Mouse (Mus musculus): ENCODE data around the gene Tmem110. TPM values are rescaled to one million over a fixed set of nuclear protein-coding genes. Genes with fewer than 3 reads are reported as not detected.
A peak's percentile ranks its signal among the peaks of the same experiment; 100 is the strongest.

Tmem110 gene
- 18.5 and 19.6 TPM in 2 replicates for polyA plus RNA-seq (2015; fragmentation: Nextera tagmentation; extraction: Ambion mirVana)

DNA sequence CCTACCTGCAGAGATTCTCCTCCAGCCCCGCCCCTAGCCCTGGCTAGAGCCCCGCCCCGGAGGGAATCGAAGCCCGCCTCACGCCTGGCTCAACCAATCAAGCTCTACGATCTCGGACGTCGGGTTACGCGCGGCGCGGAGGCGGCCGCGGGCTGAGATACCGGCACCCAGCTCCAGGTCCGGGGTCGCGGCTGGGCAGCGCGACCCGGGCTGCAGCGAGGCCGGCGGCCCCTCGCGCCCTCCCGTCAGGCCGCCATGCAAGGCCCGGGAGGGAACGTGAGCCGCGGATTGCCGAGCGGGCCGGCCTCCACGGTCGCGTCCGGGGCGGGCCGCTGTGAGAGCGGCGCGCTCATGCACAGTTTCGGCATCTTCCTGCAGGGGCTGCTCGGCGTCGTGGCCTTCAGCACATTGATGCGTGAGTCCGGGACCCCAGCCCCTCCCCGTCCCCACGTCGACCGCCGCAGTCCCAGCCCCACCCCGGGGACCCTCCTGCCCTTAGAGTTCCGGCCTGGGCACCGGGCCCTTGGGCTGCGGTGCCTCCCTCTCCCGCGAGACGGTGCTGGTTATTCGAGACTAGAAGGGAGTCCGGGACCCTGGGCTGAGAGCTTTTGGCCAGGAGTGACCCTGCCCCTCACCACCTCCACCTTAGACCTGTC, at the start of gene Tmem110:
Tmem110 (plus strand) TSS at position 115 of the 656 bp plus-strand sequence.
- no peaks in the 10 kb centered on the region for H3K9me3 ChIP-seq
- H3K4me3 ChIP-seq = peak within 1 kb of the TSS; percentile 59
- peak; percentile 98 for ATAC-seq (ENCODE audit: low read depth)
- peak within 1 kb of the TSS; percentile 78 for H3K9ac ChIP-seq
- WGBS = under 1% methylated on average over 66 of the region's 68 CpGs
- peaks cover 28% of the 10 kb centered on the region for H3K4me1 ChIP-seq (replicated peaks)
- no peaks in the 10 kb centered on the region for H3K27me3 ChIP-seq
- H3K4me2 ChIP-seq = peak within 1 kb of the TSS; percentile 79
- peak within 1 kb of the TSS; percentile 59 for H3K27ac ChIP-seq (replicated peaks)
- H3K36me3 ChIP-seq = peaks cover 4% of the 10 kb centered on the region; the same call in 1 of the 2 replicates

DNA sequence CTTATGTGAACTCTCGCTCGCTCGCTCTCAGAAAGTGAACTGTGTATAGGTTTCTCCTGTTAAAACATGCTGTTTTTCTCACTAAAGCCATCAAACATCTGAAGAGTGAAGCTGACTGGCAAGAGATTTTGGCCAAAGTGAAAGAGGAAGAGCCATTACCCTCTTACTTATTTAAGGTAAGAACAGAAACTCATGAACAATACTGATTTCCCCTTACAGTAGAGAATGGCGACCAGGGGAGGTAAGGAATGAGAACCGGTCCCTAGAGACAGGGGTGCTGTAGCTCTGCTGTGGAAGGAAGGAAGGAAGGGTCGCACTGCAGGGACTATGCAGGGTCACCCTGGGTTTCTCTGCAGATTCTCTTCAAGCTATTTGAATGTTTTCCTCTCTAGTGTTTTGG, 40.8 kb upstream of the Tmem110 start:
- Histone ChIP-seq H3K36me3 (peaks cover 39% of the 10 kb centered on the region), H3K4me3 (no peak overlapping the region), H3K9ac (no peak overlapping the region), H3K4me2 (no peak overlapping the region), H3K27me3 (no peaks in the 10 kb centered on the region), H3K27ac (replicated peaks) (no peak overlapping the region), H3K4me1 (replicated peaks) (no peaks in the 10 kb centered on the region), H3K9me3 (no peaks in the 10 kb centered on the region)
- 89% methylated on average over 6 of the region's 6 CpGs for WGBS
- no peak for ATAC-seq (ENCODE audit: low read depth)

DNA sequence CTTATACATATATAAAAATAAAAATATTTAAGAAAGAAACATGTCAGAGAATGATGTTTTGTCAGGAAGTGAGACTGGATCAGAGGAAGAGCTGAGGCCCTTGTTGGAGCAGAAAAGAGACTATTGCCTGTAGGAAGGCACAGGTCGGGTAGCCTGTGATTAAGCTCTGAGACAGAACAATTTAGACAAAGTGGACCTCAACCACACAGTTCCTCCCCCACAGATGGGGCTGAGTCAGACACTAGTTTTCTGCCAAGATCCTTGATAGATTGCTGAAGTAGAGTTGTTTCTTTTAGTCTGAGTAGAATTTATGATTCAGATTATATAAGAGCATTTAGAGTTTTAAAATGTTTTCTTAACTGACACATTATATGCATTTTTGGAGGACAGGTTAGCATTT, 35.9 kb upstream of the Tmem110 start:
- no peaks in the 10 kb centered on the region for H3K27me3 ChIP-seq
- peaks cover 39% of the 10 kb centered on the region for H3K36me3 ChIP-seq
- no peak overlapping the region for H3K27ac ChIP-seq (replicated peaks)
- no peak overlapping the region for H3K9ac ChIP-seq
- ATAC-seq (ENCODE audit: low read depth) = no peak
- H3K9me3 ChIP-seq = no peaks in the 10 kb centered on the region
- no peaks in the 10 kb centered on the region for H3K4me1 ChIP-seq (replicated peaks)
- no peak overlapping the region for H3K4me2 ChIP-seq
- H3K4me3 ChIP-seq = no peak overlapping the region
- WGBS = 78% methylated on average over 1 of the region's 1 CpGs

- no peaks in the 10 kb centered on the region for H3K27me3 ChIP-seq
- H3K4me2 ChIP-seq = no peak overlapping the region
- H3K27ac ChIP-seq (replicated peaks) = no peak overlapping the region
- H3K9ac ChIP-seq = no peak overlapping the region
- H3K4me3 ChIP-seq = no peak overlapping the region
- no peak for ATAC-seq (ENCODE audit: low read depth)
- WGBS = 91% methylated on average over 3 of the region's 3 CpGs
- no peaks in the 10 kb centered on the region for H3K4me1 ChIP-seq (replicated peaks)
- peaks cover 26% of the 10 kb centered on the region for H3K36me3 ChIP-seq
- H3K9me3 ChIP-seq = peaks cover 4% of the 10 kb centered on the region; the same call in 1 of the 2 replicates
Measured at GRCm38 (mm10) chr14:30792871-30793270, 32.5 kb upstream of the Tmem110 start.

- no peak overlapping the region for H3K9ac ChIP-seq
- H3K4me3 ChIP-seq = no peak overlapping the region
- no peak overlapping the region for H3K4me2 ChIP-seq
- no peaks in the 10 kb centered on the region for H3K4me1 ChIP-seq (replicated peaks)
- peaks cover 28% of the 10 kb centered on the region for H3K36me3 ChIP-seq
- H3K9me3 ChIP-seq = no peaks in the 10 kb centered on the region
- WGBS = 98% methylated on average over 2 of the region's 2 CpGs
- no peaks in the 10 kb centered on the region for H3K27me3 ChIP-seq
- ATAC-seq (ENCODE audit: low read depth) = no peak
- no peak overlapping the region for H3K27ac ChIP-seq (replicated peaks)
Measured at GRCm38 (mm10) chr14:30801756-30802155, 23.6 kb upstream of the Tmem110 start.

- H3K4me2 ChIP-seq = no peak overlapping the region
- no peak overlapping the region for H3K4me3 ChIP-seq
- H3K27ac ChIP-seq (replicated peaks) = no peak overlapping the region
- peaks cover 8% of the 10 kb centered on the region for H3K4me1 ChIP-seq (replicated peaks)
- no peak overlapping the region for H3K9ac ChIP-seq
- H3K9me3 ChIP-seq = no peaks in the 10 kb centered on the region
- no peak for ATAC-seq (ENCODE audit: low read depth)
- H3K27me3 ChIP-seq = no peaks in the 10 kb centered on the region
- peaks cover 28% of the 10 kb centered on the region for H3K36me3 ChIP-seq
- WGBS = 86% methylated on average over 3 of the region's 3 CpGs
Measured at GRCm38 (mm10) chr14:30821136-30821535, 4.3 kb upstream of the Tmem110 start.

- ATAC-seq (ENCODE audit: low read depth) = no peak
- Histone ChIP-seq H3K4me1 (replicated peaks) (peaks cover 28% of the 10 kb centered on the region), H3K27me3 (no peaks in the 10 kb centered on the region), H3K9ac (no peak overlapping the region), H3K9me3 (no peaks in the 10 kb centered on the region), H3K27ac (replicated peaks) (no peak overlapping the region), H3K4me2 (no peak overlapping the region), H3K4me3 (no peak overlapping the region), H3K36me3 (peaks cover 8% of the 10 kb centered on the region)
- WGBS = 69% methylated on average over 6 of the region's 6 CpGs
Measured at GRCm38 (mm10) chr14:30824456-30824995, 864 bp upstream of the Tmem110 start.

DNA sequence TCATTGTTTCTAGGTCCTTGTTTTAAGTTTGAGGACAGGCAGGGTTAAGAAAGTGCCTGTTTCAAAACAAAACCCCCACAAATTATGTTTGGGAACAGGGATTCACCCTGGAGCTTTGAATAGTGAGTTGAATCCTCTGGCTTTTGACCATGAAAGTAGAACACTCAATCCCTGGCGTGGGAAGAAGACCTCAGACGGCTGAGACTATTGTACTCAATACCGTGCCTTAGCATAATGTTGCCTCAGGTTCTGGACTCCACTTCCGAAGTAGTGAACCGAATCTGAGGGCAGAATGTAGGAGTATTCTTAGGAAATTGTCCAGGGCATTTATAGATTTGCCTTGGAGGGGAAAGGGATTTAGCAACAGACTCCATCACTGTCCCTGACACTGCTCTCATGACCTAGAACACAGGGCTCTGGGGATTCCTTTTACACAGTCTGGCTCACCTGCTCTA, 342 bp upstream of the Tmem110 start:
- Histone ChIP-seq H3K9me3 (no peaks in the 10 kb centered on the region), H3K9ac (peak overlapping the region; percentile 78; the same call in 1 of the 2 replicates), H3K27ac (replicated peaks) (no peak overlapping the region), H3K27me3 (no peaks in the 10 kb centered on the region), H3K36me3 (peaks cover 4% of the 10 kb centered on the region; the same call in 1 of the 2 replicates), H3K4me3 (peak overlapping the region; percentile 59), H3K4me1 (replicated peaks) (peaks cover 28% of the 10 kb centered on the region), H3K4me2 (peak overlapping the region; percentile 79)
- 31% methylated on average over 5 of the region's 5 CpGs for WGBS
- ATAC-seq (ENCODE audit: low read depth) = 0 out of 2 replicates have a peak, but pooled peaks have one; percentile 2

GRCm38 (mm10) chr14:30826174-30827140, 1.1 kb downstream of the Tmem110 start:
- peaks cover 28% of the 10 kb centered on the region for H3K4me1 ChIP-seq (replicated peaks)
- WGBS = 17% methylated on average over 17 of the region's 17 CpGs
- H3K4me2 ChIP-seq = peak overlapping the region; percentile 79
- H3K4me3 ChIP-seq = peak overlapping the region; percentile 59
- H3K36me3 ChIP-seq = no peaks in the 10 kb centered on the region
- H3K9ac ChIP-seq = peak overlapping the region; percentile 78
- no peaks in the 10 kb centered on the region for H3K9me3 ChIP-seq
- no peaks in the 10 kb centered on the region for H3K27me3 ChIP-seq
- H3K27ac ChIP-seq (replicated peaks) = no peak overlapping the region
- ATAC-seq (ENCODE audit: low read depth) = peak; percentile 52

GRCm38 (mm10) chr14:30827480-30827879, 2.1 kb downstream of the Tmem110 start:
- WGBS = 85% methylated on average over 4 of the region's 4 CpGs

DNA sequence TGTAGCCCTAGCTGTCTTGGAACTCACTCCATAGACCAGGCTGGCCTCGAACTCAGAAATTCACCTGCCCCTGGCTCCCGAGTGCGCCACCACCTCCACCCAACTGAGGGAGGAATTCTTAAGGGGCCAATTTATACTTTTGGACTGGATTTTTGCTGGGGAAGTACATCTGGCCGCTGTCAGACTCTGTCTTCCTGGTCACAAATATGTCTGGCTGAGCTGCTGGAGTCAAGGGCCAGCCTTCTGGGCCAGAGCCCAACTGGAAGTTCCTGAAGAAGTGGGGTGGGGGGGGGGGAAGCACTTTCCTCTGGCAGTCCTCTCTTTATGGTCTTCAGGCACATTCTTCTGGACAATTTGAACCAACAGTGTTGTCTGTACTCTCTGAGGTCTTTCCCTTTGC, 2.7 kb downstream of the Tmem110 start:
- Histone ChIP-seq H3K4me2 (no peak overlapping the region), H3K27ac (replicated peaks) (no peak overlapping the region), H3K36me3 (no peaks in the 10 kb centered on the region), H3K27me3 (no peaks in the 10 kb centered on the region), H3K4me1 (replicated peaks) (peaks cover 28% of the 10 kb centered on the region), H3K9ac (no peak overlapping the region), H3K4me3 (no peak overlapping the region), H3K9me3 (no peaks in the 10 kb centered on the region)
- no peak for ATAC-seq (ENCODE audit: low read depth)
- WGBS = 91% methylated on average over 4 of the region's 4 CpGs

More at GRCm38 (mm10) chr14:30827480-30827879, 2.1 kb downstream of the Tmem110 start:
- Histone ChIP-seq H3K4me2 (peak overlapping the region; percentile 79; the same call in 1 of the 2 replicates), H3K4me3 (no peak overlapping the region), H3K36me3 (no peaks in the 10 kb centered on the region), H3K27me3 (no peaks in the 10 kb centered on the region), H3K27ac (replicated peaks) (no peak overlapping the region), H3K9ac (no peak overlapping the region), H3K4me1 (replicated peaks) (peaks cover 28% of the 10 kb centered on the region), H3K9me3 (no peaks in the 10 kb centered on the region)
- ATAC-seq (ENCODE audit: low read depth) = no peak
